Mouse (Mus musculus) heart, adult 9 months (tissue): ENCODE measurements around the gene Oxa1l.
"Not testable (repeated sequence)": the region's sequence is repeated elsewhere in the genome, so short reads cannot be mapped to it uniquely, and the experiment has no call there.

Experiments
- DNase-seq, 2 experiments: peaks; one replicate each; pipeline ENCODE4 v3.0.0; 2022; ENCODE audit warnings: low spot score in 2 of 2

The Oxa1l gene

GRCm38 (mm10) chr14:54360577-54361340 is at the start of gene Oxa1l:
Gene Oxa1l (plus strand): TSS chr14:54360834.
- DNase-seq, result peak; percentile 90 to 94

GRCm38 (mm10) chr14:54311763-54312162 is 48.9 kb upstream of the Oxa1l start:
- DNase-seq, result no peak

GRCm38 (mm10) chr14:54321556-54322376 is 38.9 kb upstream of the Oxa1l start:
- no peak for DNase-seq

GRCm38 (mm10) chr14:54324486-54324885 is 36.1 kb upstream of the Oxa1l start:
- DNase-seq, result no peak

- no peak for DNase-seq
These were observed 32.1 kb upstream of the Oxa1l start for GRCm38 (mm10) chr14:54328548-54328947.

GRCm38 (mm10) chr14:54329201-54329600 is 31.4 kb upstream of the Oxa1l start:
- no peak for DNase-seq

DNA sequence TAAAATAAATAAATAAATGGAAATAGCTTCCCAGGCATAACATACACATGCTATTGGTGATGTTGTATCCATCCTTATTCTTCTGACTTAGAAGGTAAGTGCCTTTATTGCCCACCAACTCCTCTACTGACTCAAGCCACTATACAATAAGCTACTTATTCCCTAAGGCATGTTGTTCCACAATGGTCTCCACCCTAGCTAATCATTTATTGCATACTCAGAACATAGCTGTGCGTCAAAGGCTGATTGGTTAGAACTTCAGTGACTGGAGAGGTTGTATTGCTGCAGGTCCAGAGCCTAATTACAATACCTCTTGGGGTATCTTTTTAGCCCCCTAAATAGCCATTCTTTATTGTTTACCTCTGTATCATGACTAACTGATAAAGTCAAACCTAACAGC is 29.5 kb upstream of the Oxa1l start:
- no peak for DNase-seq

GRCm38 (mm10) chr14:54332176-54333074 is 28.2 kb upstream of the Oxa1l start:
- DNase-seq, result no peak

- peak in 1 of 2 experiments; percentile 25 for DNase-seq
These were observed 27.0 kb upstream of the Oxa1l start for GRCm38 (mm10) chr14:54333452-54334189.

DNA sequence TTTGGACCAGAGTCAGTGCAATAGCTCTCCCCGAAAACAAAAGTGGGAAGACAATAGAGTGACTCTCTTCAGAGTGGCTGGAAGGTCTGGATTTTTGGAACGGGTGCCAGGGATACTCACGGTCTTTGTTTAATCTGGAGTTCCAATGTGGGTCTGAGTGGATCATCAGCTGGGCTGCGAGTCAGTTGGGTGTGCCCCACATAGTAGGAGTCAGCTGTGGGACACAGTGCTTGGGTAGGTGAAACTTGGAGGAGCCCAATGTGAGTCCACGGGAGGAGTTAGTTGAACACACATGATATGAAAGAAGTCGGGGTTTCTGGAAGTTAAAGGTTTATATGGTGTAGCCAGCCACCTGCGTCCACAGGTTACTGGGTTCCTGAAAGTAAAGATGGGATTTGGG is 19.8 kb upstream of the Oxa1l start:
- no peak for DNase-seq

GRCm38 (mm10) chr14:54341807-54342206 is 18.8 kb upstream of the Oxa1l start:
- not testable (repeated sequence) for DNase-seq

- not testable (repeated sequence) for DNase-seq
These were observed 9.7 kb upstream of the Oxa1l start for GRCm38 (mm10) chr14:54350773-54351541.

DNA sequence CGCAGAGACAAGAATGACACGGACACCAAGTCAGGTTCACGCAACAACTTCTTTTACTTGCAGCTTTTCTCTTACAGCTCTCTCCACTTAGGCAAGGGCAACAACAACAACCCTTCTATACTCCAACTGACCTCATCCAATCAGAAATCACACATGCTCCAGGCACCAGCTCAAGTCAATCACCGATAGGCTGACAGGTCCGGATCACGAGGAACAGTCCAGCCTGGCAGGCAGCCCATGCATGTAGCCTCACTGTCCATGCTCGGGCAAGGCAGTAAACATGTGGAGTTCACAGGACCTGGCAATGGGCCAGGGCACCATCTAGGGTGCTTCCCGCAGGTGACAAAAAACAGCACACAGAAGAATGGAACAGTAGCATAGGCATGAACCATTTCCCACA is 8.3 kb upstream of the Oxa1l start:
- DNase-seq, result no peak

DNA sequence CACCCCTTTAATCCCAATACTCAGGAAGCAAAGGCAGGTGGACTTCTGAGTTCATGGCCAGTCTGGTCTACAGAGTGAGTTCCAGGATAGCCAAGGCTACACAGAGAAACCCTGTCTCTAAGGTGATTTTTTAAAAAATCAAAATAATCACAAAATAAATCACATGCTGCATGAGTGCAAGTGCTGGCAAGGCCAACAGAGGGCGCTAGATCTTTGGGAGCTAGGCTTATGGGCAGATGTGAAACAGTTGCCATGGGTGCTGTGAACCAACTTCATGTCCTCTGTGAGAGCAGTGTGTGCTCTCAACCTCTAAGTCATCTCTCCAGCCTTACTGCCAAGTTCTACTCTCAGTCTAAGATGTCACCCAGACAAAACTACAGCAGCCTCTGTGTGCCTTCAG is 6.2 kb upstream of the Oxa1l start:
- DNase-seq, result no peak

DNA sequence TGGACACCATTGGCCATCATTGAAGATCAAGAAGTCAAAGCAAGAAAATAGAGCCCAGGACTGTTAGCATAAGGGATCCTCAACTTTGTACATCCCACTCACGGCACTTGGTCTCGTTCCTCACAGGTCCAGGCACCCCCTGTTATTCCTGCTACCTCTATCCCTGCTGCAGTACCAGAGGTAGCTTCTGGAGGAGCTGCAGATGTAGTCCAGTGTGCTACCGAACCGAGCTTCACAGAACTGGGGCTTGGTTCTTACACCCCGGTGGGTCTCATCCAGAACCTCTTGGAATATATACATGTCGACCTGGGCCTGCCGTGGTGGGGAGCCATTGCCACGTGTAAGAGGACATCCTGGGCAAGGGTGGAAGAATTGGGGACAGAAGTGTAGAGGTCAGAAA is 2.5 kb downstream of the Oxa1l start:
- DNase-seq, result no peak

DNA sequence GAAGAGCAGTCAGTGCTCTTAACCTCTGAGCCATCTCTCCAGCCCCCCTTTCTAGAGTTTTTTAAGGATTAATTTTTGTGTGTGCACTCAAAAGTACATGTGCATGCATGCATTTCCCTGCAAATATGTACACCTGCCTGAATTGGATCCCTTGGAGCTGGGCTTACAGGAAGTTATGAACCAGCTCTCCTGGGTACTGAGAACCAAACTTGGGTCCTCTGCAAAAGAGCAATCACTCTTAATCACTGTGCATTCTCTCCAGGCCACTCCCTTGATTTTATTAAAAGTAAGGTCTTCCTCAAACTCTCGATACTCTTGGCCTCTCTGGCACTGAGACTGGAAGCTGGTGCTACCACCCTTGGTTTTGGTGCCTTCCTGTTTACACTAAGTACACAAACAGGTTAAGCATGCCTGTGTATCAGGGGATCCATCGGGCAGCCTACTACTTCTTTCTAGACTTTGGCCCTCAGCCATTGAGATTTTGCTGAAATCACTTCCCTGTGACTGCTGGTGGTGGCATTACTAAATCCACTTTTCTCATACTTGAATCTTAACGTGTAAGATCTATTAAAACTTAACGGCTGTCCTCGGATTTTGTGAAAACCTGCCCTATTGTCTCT is 4.5 kb downstream of the Oxa1l start:
- DNase-seq, result no peak

- DNase-seq, result peak in 1 of 2 experiments; percentile 8
These were observed 5.9 kb downstream of the Oxa1l start for GRCm38 (mm10) chr14:54366581-54366980.

DNA sequence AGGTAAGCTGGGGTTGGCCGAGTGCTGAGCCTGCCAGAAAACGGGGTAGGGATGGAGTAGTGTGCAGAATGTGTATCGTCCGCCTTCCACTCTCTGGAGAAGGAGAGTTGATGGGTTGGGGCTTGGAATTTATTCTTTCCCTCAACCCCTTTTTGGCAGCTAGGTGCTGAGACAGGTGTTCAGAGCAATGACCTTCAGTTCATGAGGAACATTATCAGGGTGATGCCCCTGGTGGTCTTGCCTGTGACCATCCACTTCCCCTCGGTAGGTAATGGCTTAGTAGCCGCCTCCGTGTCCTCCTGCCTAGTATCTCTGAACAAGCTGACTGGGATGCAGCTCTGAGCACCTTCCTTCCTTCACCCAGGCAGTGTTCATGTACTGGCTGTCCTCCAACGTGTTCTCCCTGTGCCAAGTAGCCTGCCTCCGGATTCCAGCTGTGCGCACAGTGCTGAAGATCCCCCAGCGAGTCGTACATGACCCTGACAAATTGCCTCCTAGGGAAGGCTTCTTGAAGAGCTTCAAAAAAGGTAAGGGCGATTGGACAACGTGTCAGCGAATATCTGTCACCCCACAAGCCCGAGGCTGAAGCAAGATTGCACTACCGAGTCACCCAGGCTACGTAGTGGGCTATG is 6.9 kb downstream of the Oxa1l start:
- DNase-seq, result peak in 1 of 2 experiments; percentile 12

DNA sequence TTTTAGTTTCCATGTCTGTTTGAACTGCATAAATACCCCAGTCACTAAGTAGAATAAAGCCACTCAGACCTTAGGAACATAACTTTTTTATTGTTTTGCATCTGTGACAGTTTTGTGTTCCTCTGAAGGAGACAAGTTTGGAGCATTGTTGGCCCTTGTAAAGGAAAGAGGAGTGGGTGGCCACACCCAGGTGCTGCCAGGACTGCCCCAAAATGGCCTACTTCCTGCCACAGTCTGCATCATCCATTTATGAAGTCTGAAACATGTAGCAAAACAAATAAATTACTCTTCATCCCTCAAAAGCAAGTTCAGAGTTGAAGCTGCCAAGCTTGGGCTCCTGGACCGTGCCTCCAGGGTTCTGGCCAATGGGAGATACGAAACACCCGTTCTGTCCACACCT is 8.7 kb downstream of the Oxa1l start:
- no peak for DNase-seq

DNA sequence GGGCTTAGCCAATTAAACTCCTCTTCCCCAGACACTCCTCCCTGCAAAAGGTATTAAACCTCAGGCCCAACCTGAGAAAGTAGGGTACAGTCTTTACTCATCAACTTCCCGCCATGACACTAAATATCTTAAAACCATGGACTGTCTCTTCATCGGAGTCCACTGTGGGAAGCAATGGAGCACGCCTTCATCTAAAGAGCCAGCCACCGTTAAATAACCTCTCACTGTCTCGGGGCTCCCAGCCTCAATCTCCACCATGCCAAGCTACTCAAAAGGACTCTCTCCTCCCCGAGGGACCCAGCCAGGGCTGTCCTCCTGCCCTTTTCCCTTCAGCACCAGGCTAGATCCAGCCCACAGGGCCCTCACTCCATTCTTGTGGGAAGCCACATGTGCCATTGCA is 10.0 kb downstream of the Oxa1l start:
- no peak for DNase-seq
